Mouse (Mus musculus): ENCODE measurements around the gene Hecw2.

Hecw2 gene

DNA sequence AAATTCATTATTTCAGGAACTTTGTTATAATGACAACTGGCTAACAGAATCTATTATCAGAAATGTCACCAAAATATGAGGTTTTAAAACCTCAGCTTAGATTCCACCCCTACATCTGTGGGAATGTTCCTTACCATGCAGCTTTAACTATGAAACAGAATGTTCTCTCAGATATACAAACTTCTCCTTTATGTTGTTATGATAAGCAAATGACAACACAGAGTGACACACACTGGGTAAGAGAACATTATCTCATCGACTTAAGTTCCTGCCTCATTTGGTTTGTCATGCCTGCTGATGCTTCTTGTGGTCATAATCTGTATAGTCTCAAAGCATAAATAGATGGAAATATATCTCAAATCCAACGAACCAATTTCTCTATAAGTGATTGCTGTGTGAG lies 312.5 kb downstream of the Hecw2 start:
- DNase-seq, result no peak

DNA sequence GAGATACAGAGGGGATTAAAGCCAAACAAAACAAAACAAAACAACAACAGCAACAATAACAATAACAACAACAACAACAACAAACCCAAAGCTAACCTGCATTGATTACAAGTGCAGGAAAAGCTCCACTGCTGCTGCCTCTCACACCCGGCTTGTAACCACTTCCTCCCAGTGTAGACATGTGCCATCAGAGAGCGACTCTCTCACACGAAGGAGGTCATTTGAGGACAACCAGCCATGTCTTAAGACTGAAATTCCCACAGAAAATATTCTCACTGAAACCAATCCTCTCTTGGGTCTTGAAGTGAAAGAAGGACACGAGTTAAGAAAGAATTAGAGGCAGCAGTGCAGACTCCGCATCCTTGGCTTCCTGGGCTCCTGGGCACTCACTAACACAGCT lies 319.0 kb downstream of the Hecw2 start:
- DNase-seq, result peak; percentile 15 to 48

DNA sequence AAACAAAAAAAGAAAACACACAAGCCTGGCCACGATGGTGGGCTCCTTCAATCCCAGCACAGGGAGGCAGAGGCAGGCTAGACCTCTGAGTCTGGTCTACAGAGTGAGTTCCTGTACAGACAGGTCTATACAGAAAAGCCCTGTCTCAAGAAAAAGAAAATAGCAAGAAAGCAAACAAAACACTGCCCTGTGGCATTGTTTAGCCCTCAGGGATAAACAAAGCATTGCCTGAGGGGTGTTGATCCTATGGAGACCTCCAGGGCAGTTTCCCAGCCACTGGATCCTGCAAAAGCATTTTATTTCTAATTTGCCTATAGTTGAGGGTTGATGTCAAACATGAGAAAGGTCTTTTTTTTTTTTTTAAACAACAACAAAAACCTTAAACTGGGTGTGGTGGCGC lies 327.7 kb downstream of the Hecw2 start:
- DNase-seq, result no peak

DNA sequence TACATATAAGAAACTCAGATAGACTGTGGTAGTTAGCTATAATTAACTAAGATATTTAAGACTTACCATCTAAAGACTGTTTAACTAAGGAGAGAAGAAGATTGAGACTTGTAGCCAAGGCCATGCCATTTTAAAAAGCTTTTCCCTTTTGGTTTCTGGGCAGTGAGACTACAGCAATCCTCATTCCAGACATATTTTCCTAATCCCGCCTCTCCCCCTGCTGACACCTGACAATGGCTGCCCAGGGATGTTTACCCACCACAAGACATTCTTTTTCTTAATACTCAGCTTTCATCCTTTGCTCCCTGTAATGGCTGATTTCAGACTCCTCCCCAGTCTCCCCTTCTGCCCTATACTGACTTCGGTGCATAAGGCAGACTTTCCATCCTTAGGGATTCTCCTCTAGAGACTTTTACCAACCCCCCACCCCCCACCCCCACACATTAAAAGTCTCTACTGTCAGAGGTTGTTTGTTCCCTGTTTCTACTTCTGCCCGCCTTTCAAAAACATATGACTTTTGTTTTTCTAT lies 328.5 kb downstream of the Hecw2 start:
- no peak for DNase-seq

DNA sequence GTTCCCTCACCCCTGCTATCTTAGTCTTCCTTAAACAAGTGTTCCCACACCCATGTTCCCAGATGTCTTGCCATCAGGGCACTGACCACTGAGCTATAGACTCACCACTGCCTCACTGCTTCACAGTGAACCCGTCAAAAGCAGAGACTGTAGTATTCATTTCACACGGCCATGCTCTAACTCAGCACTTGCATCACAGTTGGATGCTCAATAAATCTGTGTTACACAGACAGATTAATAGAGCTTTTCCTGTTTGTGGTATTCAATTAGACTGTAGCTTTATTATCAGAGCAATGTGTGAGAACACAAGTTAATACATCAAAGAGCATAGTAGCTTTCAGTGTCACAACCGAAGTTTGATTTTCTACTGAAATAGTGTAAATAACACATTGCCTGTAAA lies 330.9 kb downstream of the Hecw2 start:
- no peak for DNase-seq

DNA sequence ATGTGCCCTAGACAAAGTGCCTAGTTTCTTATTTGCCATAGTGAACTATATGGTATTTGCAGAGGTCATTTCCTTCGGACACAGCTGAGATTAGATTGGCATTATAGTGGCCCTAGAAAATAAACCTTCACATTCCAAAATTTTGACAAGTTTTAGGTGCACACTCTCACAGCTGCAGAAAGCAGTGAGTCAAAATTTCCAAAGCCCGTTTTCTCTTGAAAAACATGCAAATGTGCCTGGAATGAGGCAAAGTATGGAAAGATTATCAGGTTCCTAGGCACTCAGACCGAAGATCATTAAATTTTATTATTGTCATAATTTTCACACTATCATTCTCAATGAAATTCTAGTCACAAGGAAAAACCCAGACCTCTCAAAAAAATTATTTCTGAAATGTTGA lies 334.4 kb downstream of the Hecw2 start:
- DNase-seq, result no peak

DNA sequence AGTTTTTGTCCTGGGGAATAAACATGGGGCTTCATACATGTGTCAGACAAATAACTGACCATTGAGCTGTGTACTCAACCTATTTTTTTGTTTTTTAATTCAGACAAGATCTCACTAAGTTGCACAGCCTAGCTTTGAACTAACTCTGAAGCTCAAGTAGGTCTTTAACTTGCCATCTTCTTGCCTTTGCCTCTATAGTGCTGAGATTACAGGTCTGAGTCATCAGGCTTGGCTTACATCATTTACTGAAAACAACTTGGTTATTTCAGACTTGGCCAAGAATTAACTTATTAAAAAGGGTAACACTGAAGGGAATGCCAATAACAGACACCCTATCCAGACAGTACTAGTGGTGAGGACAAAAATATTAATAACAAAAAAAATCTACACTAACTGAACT lies 335.8 kb downstream of the Hecw2 start:
- DNase-seq, result no peak

DNA sequence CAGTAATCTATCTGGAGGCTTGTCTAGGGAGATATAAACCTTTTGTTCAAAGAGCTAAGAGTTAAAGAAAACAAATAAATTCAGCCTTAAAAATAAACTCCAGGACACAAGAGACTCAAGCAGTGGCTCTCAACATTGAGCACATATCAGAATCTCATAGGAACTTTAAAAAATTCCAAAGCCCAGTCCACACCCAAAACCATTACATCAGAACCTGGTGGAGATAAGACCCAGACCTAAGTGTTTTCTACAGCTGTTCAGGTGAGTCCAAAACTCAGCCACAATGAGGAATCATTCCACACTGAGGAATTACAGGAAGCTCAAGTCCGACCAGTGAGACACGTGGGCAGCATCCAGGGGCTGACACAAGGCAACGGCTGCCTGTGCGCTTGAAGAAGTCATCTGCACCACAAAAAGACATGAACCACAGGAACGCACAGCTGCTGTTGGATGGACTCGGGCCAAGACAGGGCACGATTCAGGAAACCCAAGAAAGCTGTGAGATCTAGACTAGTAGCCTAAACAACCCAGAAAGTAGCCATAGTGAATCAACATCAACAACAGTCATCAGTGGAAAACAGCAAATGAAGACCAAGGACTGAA lies 338.4 kb downstream of the Hecw2 start:
- DNase-seq, result peak; percentile 38 to 42

DNA sequence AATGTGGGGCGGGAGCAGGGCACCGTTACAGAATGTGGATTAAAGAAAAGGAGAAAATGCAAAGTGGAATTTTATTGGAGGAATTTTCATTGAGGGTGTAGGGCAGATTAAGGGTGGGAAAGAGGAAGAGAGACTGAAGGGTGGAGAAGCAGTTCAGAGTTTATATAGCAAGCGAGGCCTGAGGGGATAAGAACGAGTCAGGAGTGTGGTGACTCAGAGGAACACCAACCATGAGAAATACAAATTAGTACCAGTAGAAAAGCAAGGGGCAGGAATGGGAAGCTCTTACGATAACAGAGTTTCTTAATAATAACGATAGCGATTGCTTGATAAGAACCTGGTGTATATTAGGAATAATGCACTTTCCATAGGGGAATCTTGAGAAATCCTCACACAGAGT lies 339.2 kb downstream of the Hecw2 start:
- DNase-seq, result no peak

DNA sequence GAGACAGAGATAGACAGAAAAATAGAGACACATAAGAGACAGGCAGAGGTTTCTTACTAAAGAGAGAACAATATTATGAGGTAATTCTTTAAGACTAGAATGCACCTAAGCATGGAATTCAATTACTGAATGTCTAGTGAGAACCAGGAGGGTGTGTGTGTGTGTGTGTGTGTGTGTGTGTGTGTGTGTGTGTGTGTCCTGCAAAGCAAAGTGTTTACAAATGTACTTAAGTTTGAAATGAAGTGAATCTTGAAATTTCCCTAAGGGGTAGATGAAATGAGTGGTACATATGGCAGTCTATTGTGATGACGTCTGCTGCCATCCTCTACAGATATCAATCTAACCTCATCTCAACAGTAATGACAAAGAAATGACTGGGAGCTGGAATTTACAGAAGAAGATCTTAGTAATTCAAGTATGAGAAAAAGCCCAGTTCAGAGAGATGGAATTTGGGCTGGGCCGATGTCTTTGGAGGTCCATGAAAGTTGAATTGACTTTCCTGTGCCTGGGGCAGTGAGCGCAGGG lies 342.8 kb downstream of the Hecw2 start:
- no peak for DNase-seq

DNA sequence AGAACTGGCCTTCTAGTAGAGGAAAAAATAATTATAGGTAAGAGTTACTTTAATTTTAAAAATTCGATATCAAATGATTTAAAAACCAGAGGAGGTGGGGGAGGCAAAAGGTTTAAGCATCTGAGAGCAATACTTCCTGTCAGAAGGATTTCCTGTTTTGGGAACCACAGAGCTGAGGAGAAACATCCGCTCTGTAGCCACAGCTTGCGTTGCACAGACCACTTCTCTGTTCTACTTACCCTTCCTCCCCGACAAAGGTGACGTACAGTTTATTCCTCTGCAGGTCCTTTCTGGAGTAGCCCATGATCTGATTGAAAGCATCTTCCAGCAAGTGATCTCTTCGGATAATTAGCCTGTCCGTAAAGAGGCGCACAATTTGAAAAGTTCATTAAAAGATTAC lies 343.6 kb downstream of the Hecw2 start:
- DNase-seq, result peak; percentile 47 to 75

DNA sequence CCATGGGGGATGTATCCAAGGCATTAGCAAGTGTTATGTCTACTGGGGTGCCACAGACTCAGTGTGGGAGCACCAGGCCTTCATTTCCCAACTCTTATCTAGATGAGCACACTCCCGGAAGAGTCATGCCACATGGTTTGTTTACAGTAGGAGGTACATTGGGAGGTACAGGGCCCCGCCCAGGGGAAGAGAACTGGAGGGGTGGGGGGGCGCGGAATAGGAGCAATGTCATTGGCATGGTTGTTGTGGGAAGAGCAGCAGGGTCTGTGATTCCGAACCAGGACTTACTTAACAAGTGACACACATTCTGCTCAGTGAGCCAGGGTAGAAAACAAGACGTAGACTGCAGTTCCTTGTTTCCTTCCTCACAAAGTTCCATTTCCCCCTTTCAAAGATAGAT lies 344.1 kb downstream of the Hecw2 start:
- peak; percentile 36 to 52 for DNase-seq

DNA sequence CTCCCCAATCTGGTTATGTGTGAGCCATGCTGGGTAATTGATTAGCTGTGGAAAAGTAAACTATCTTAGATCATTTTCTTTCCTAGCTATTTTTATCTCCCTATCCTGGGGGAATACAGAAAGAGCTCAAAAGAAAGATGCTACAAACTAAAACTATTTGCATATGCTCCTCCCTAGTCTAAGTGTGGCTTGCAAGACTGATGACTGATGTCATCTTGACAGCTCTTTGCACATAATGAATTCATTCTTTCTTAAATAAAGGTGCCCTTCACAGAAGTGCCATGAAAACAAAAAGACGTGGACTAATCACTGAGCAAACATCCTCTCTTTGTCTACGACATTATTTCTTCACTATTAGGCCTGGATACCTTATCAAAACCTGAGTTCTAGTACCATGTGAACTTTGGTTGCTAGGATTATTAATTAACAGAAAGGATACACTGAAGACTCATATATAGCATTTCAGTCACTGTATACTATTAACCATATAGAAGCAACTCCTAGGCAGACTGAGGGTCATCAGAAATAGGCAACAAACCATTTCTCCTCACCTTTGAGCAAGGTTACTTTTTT lies 348.2 kb downstream of the Hecw2 start:
- DNase-seq, result no peak

DNA sequence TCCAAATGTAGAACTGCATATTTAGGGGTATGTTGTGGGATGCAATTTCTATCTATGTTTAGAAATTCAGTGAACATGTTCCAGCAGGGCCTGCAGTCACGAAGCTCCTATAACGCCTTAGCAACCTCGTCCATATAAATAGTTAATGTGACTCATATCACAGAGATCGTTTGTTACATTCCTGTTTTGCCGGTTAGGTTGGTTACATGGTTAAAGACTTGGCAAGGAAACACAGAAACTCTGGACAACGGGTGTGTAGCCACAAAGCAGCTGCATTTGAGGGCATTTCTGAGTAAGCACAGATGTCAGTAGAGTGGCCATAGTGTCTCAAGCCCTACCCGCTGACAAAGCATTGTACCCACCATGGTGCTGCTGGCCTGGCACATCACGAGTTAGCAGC lies 349.1 kb downstream of the Hecw2 start:
- DNase-seq, result no peak

DNA sequence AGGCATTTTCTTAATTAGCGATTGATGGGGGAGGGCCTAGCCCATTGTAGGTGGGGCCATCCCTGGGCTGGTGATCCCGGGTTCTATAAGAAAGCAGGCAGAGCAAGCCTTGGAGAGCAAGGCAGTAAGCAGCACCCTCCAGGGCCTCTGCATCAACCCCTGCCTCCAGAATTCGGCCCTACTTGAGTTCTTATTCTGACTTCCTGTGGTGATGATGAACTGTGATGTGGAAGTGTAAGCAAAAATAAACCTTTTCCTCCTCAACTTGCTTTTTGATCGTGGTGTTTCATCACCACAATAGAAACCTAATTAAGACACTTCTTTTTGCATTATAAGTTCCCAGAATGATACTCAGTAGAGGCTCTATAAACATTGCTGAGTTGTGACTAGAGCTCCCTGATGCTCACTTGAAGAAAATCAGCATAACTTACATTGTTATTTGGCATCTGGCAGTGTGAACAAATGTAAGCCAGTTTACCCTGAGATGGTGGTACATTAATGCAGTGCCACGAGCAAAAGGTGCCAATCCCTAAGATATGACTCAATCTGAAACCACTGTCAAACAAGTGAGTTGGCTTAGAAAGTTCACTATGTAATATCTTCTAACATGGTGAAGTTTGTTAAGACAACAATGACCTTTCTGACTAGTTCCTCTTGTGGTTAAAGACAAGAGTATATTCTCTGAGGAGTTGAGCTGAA lies 349.9 kb downstream of the Hecw2 start:
- no peak for DNase-seq

DNA sequence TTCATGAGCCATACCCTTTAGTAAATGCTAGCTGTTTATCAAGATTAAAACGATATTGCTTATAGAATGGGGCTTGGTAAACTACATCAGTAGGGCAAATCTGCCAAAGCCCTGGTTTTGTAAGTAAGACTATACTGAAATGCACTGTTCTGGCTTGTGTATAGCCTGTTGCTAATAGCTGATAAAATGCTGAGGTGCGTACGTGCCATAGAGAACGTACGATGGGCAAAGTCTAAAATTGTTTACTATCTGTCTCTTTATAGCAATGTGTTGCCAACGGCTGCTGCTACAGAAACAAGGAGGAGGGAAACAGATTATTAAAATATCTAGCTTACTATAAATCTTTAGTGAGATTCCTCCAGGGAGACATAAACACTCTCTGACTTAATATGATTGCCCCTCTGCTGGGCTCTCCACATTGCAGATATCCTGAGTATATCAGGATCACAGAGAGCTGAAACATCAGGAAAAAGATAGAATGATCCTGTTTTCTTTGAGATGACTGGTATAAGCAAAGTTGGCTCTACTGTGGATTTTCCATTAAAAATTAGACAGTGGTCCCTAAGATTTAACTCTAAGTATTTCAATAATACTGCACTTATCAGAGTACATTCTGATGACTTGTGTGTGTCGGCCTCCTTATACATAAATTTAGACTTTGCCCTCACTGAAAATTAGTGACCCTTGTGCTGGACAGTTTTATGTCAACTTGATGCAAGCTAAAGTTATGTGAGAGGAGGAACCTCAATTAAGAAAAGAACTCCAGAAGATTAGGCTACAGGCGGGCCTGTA lies 350.6 kb downstream of the Hecw2 start:
- no peak for DNase-seq

DNA sequence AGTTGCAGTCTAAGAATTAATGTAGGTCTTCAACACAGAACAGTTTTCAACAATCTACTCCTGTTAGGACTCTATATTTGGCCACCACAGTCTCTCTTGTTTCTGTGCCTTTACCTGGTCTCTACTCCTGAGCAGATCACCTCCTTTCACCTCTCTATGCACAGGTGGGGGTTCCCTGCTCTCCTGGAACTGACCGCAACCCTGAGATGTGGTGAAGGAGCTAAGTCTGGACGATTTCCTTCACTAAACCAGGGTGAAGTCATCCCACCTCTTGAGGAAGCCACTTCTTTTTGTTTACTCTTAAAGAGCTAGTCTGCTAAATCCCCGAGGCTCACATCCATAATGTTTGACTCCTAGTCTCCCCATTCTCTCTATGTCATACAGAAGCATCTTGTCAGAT lies 351.9 kb downstream of the Hecw2 start:
- no peak for DNase-seq

DNA sequence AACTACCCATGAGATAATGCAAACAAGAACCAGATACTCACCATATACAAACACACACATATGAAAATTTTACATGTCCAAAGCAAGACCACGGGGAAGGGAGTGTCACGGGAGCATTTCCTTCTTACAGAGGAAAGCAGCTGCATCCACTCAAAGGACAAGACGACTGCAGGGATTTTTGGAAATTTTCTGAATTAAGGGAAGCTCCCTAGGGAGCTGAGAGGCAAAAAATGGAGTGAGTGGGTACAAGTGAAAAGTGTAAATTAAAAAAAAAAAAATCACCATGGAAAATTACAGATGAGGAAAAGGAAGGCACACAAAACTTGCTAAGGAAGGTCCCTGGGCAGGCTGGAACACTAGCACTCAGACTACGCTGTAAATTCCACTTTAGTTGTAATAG lies 353.9 kb downstream of the Hecw2 start:
- no peak for DNase-seq

DNA sequence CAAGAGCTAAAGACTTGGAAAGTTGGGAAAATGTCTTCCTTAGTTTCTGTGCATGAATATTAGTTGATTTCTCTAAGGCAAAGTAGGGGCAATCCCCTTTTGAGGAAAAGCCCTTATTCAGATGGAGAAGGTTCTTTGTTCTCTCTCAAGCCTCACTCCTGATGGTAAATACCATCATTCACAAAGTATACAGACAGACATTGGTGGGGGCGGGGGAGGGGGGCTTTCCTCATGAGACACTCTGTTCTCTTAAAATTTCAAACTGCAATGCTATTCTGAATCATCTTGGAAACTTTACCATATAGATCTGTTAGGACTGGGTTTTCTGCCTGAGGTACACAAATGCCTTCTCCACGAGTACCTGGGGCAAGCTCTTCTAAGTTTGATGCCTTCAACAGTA lies 355.6 kb downstream of the Hecw2 start:
- DNase-seq, result no peak

DNA sequence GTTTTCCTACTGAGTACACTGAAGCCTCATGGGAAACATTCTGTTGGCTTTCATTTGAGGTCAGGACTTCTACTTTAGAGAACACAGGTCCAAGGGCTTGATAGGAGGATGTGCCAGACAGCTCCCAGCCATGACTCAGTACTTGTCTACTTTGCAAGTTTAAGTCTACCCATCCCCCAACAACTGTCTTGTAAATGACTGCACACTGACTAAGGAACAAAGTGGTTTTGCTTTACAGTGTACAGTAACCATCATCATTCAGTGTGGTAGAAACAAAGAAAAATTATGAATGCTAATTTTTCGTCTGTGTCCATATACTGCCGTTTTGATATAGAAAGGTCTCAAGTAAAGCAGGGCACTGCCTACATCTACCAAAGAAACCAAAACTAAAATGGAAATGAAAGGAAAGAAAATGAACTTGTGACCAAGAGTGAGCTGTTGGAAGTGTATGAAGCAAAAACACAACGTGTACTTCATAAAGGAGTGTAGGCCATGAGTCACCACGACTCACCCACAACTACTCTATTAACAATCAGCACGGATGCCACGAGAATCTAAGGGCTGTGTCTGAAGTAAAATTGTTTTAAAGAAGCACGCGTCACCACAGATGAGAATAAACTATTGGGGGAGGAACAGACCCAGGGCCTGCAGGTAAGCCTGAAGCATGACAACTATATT lies 356.6 kb downstream of the Hecw2 start:
- no peak for DNase-seq

DNA sequence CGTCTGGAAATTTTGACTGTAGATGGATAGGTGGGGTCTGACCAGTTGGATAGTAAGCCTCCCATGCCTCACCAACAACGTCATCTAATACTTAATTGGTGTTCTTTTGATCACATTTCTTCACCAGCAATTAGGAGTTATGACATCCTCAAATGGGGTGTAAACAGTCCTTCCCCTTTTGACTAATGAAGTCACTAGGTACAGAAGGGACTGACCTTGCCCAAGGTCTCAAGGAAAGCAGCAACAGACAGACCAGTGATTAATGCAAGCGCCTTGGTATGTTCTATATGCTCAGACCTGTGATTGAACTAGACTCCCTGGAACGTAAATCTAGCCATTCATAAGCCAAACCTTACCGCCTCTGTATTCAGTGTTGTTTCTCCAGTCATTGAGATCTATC lies 364.7 kb downstream of the Hecw2 start:
- no peak for DNase-seq

DNA sequence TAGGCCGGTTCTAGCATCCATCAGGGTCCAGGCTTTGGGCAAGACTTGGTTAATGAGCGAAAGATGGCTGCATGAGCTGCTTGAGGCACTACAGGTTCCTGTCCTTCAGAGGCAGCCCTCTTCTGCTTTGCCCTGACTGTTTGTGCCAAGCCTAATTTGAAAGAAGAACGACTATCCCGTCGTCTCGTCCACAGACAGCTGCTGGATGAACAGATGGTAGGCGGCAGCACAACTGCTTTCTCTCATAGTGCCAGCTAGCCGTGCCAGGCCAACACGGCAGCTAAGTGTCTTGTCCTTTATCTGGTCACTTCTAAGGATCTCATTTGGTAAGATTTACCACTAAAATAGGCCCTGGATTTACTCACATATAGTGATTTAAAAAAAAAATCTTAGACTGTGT lies 365.9 kb downstream of the Hecw2 start:
- DNase-seq, result no peak

Measured in thymus, adult 18-20 months (tissue).